Mouse (Mus musculus) brain, embryonic 14.5 days (tissue): Measurements from ENCODE around the gene Fam83f.

Experiments used
- CTCF ChIP-seq: fragments of 200-500 bp; IDR thresholded peaks from 2 replicates; pipeline ENCODE4 v1.5.1; 2012; ENCODE audit warnings: inconsistent platforms, mild to moderate bottlenecking, moderate library complexity, borderline replicate concordance; ENCODE audit not compliant: insufficient read depth, insufficient read length; ENCODE audit errors: extremely low read depth
- POLR2A ChIP-seq: fragments of 200-500 bp; IDR thresholded peaks from 2 replicates; pipeline ENCODE4 v1.6.1; 2012; ENCODE audit warnings: mild to moderate bottlenecking, inconsistent platforms, borderline replicate concordance; ENCODE audit not compliant: poor library complexity, insufficient read depth, insufficient read length, severe bottlenecking; ENCODE audit errors: extremely low read depth

- TF ChIP-seq CTCF (no peak), POLR2A (no peak)
These were observed at the start of gene Fam83f for GRCm38 (mm10) chr15:80671295-80672252.
